Mouse (Mus musculus) erythroblast, embryonic 14.5 days (primary cell): Measurements from ENCODE around the gene Ctu2. TPM values are rescaled to one million over a fixed set of nuclear protein-coding genes. Genes with fewer than 3 reads are reported as not detected.

Experiments
- H3K27me3 ChIP-seq: 2 replicates; pipeline ENCODE4 v1.6.1; 2012; ENCODE audit warnings: inconsistent platforms; ENCODE audit not compliant: control insufficient read depth
- H3K36me3 ChIP-seq: 2 replicates; pipeline ENCODE4 v1.6.1; 2012; ENCODE audit warnings: mild to moderate bottlenecking, inconsistent platforms; ENCODE audit not compliant: control insufficient read depth
- H3K4me1 ChIP-seq: 2 replicates; pipeline ENCODE4 v1.6.1; 2012; ENCODE audit warnings: inconsistent platforms; ENCODE audit not compliant: control insufficient read depth
- H3K4me3 ChIP-seq: replicated peaks from 2 replicates; pipeline ENCODE3; 2012; ENCODE audit warnings: moderate library complexity, mild to moderate bottlenecking, inconsistent platforms
- H3K9me3 ChIP-seq: 2 replicates; pipeline ENCODE4 v1.6.1; 2012; ENCODE audit warnings: low read length, inconsistent platforms, mixed read lengths; ENCODE audit not compliant: control insufficient read depth
- GATA1 ChIP-seq: IDR thresholded peaks from 2 replicates; pipeline ENCODE4 v1.6.1; 2012; ENCODE audit warnings: low read length, inconsistent platforms, mixed read lengths
- TAL1 ChIP-seq: IDR thresholded peaks from 3 replicates; pipeline ENCODE4 v1.6.1; 2012; ENCODE audit warnings: low read length, inconsistent platforms, mixed read lengths
- polyA plus RNA-seq: library from polyadenylated mRNA; stranded (reverse); fragments of >175 nt; gene quantifications from 2 replicates; pipeline ENCODE4 v1.2.3, GENCODE M21; 2012

Ctu2 gene
- polyA plus RNA-seq, 1 experiment = 1.2 TPM

DNA sequence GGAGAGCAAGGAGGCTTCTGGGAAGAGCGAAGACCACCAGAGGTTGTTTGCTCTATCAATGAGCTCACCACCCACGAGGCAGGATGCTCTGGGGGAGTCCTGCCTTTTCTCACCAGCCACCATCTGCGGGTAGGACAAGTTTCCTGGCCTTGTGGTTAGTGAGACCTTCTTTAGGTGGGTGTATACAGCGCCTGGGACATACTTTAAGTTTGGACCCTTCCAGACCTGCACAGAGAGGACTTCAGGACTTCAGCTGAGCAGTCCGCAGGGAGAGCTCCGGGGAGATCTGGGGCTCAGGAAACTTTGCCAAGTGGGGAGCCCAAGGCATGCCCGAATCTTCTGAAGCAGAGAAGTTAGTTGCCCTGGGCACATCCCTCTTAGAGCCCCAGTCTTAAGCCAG, 16.0 kb upstream of the Ctu2 start:
- Histone ChIP-seq H3K4me3 (no peak overlapping the region), H3K36me3 (no peaks in the 10 kb centered on the region), H3K9me3 (peaks cover 7% of the 10 kb centered on the region; the same call in 1 of the 2 replicates), H3K4me1 (peaks cover 23% of the 10 kb centered on the region), H3K27me3 (peaks cover 82% of the 10 kb centered on the region)
- TF ChIP-seq GATA1 = no peak
- no peak for TF ChIP-seq TAL1

DNA sequence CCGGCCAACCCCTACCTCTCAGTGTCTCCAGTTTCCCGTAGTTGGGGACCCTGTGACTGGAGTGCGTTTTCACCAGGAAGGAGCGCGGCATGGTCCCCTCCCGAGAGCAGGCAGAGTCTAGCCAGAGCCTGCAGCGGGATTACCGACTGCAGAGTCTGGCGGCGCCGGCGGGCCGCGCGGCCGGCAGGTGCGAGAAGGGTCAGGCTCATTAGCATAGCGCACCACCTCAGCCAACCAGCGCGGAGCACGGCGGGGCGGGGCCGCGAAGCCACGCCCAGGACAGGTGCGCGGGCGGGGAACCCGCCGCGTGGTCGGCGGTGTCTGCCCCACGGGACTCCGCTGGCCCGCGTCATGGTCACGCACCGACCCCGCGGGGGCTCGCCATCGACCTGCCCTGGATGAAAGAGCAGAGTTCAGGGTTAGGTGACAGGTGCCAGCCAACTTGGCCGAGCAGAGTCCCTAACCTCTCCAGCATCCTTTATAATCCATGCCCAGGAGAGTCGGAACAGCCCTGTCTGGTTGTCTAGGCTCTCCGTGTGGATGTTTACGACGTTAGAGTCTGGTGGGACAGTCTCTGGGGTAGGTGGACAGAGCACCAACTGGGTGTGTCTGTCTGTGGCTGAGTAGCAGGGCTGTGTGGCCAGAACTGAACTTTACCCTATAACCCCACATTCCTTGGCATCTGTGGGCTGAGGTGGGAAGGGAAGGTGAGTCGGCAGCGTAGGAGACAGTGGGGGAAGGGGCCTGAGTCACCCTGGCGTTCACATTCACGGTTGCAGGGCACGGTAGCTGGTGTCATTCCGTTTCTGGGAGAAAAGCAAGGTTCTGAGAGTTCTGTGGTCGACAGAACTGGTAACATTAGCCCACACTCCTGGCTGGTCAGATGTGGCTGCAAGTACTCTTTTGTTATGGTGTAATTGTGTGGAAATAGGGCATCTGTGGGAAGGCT, 15.1 kb upstream of the Ctu2 start, which contains the start of gene Snai3:
Snai3 (minus strand) TSS at position 210 of the 949 bp plus-strand sequence.
- Histone ChIP-seq H3K36me3 (no peaks in the 10 kb centered on the region; the same call in 1 of the 2 replicates), H3K27me3 (peaks cover 80% of the 10 kb centered on the region), H3K4me1 (peaks cover 26% of the 10 kb centered on the region), H3K4me3 (peak within 1 kb of the TSS; percentile 17), H3K9me3 (peaks cover 7% of the 10 kb centered on the region; the same call in 1 of the 2 replicates)
- TF ChIP-seq TAL1 (no peak), GATA1 (no peak)

- Histone ChIP-seq H3K27me3 (peaks cover 72% of the 10 kb centered on the region), H3K9me3 (peaks cover 7% of the 10 kb centered on the region; the same call in 1 of the 2 replicates), H3K36me3 (peaks cover under 1% of the 10 kb centered on the region), H3K4me3 (no peak overlapping the region), H3K4me1 (peaks cover 26% of the 10 kb centered on the region)
- TF ChIP-seq TAL1 (no peak), GATA1 (no peak)
Measured at GRCm38 (mm10) chr8:122461473-122462148, 14.3 kb upstream of the Ctu2 start.

- Histone ChIP-seq H3K4me3 (no peak overlapping the region), H3K27me3 (peaks cover 64% of the 10 kb centered on the region)
- TF ChIP-seq GATA1 (no peak), TAL1 (no peak)
Measured at GRCm38 (mm10) chr8:122462510-122462909, 13.4 kb upstream of the Ctu2 start.

DNA sequence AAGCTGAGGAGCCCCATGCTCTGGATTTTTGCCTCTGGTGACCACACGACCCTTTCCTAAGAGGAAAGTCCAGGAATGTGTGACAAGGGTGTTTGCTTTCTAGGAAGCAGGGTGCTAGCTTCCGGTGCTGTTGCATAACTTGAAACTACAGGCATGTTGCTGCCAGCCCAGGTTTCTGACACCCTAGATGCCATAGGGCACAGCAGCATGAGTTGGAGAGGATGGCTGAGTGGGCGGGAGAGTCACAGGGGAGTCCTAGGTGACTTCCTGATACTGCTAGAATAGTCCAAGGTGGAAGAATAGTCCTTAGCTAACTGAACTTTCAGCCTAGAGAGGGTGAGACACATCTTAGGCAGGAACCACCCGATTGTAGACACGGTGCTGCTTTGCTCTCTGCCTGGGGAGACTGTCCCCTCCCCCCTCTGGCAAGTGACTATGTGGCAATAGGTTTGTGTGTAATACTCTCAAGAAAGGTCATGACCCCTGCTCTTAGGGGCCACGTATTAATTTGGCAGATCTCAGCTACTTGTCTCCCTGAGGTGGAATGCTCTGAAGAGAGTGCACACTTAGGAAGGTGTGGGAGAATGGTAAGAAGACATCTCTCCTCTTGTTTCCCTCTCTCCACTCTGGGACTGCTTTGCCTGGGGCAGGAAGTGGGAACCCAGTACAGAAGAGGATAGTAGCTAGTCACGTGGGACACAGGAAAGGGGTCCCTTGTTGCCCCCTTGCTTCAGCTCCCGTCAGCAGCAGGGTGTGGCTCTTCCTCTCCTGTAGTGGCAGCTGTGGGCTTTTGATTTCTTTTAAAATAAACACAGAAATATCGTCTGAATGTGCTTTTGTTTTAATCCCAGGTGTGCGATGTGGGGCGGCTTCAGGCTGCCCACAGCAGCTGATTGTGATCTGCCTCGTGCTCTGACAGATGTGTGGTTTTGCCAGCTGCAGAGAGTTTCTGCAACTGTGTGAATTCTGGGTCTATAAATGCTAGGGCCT, 12.0 kb upstream of the Ctu2 start:
- H3K27me3 ChIP-seq = peaks cover 53% of the 10 kb centered on the region
- peaks cover 22% of the 10 kb centered on the region for H3K36me3 ChIP-seq
- H3K4me1 ChIP-seq = peaks cover 26% of the 10 kb centered on the region
- no peak overlapping the region for H3K4me3 ChIP-seq
- peaks cover 7% of the 10 kb centered on the region; the same call in 1 of the 2 replicates for H3K9me3 ChIP-seq
- no peak for TF ChIP-seq TAL1
- TF ChIP-seq GATA1 = no peak

More at GRCm38 (mm10) chr8:122462510-122462909, 13.4 kb upstream of the Ctu2 start:
- peaks cover 10% of the 10 kb centered on the region for H3K36me3 ChIP-seq
- H3K4me1 ChIP-seq = peaks cover 26% of the 10 kb centered on the region
- H3K9me3 ChIP-seq = peaks cover 7% of the 10 kb centered on the region; the same call in 1 of the 2 replicates

DNA sequence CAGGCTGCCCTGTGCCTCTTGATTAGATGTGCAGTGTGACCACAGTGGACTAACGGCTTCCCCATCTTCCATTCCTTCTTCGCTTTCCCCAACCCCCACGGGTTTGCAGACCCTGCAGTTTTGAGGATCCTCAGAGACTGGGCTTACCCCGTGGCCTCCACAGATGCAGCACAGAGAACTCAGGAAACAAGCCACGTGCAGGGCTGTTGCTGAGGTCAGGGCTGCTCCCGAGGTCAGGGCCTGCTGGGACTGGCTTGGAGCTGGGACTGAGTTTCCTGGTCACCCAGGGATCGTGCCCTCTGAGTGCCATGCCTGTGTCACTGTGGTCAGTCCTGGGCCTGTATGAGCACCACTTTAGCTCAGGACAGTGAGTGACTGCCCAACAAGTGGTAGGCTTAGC, 11.0 kb upstream of the Ctu2 start:
- Histone ChIP-seq H3K9me3 (peaks cover 7% of the 10 kb centered on the region; the same call in 1 of the 2 replicates), H3K4me3 (no peak overlapping the region), H3K27me3 (peaks cover 43% of the 10 kb centered on the region), H3K36me3 (peaks cover 31% of the 10 kb centered on the region), H3K4me1 (peaks cover 26% of the 10 kb centered on the region)
- TF ChIP-seq TAL1 = no peak
- TF ChIP-seq GATA1 = no peak

- Histone ChIP-seq H3K27me3 (peaks cover 14% of the 10 kb centered on the region), H3K9me3 (no peaks in the 10 kb centered on the region), H3K4me1 (peaks cover 15% of the 10 kb centered on the region), H3K4me3 (no peak overlapping the region), H3K36me3 (peaks cover 44% of the 10 kb centered on the region)
- no peak for TF ChIP-seq GATA1
- no peak for TF ChIP-seq TAL1
Measured at GRCm38 (mm10) chr8:122467816-122468215, 8.1 kb upstream of the Ctu2 start.

DNA sequence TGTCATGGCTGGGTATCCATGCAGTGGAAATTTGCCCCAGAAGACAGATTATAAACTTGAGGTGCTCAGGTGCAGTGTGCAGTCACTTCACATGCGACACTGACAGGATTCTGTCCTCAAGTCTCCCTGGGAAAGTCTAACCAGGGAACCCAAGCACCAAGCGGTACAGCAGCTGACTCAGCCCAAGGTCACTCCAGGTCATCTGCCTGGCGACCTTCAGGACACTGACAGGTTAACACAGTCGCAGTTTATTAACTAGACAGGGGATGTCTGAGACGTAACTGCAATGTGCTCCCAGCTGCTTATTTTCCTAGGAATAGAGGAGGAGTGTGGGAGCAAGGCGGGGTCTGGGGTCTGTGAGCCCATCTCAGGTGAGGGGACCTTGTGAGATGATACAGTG, 6.5 kb upstream of the Ctu2 start:
- TF ChIP-seq GATA1 (no peak), TAL1 (no peak)
- no peak overlapping the region for H3K4me3 ChIP-seq
- no peaks in the 10 kb centered on the region for H3K9me3 ChIP-seq
- peaks cover 55% of the 10 kb centered on the region for H3K36me3 ChIP-seq
- H3K27me3 ChIP-seq = no peaks in the 10 kb centered on the region
- H3K4me1 ChIP-seq = peaks cover 14% of the 10 kb centered on the region
